Mouse (Mus musculus): Measurements from ENCODE around the gene Dgcr6.
"Not testable (repeated sequence)": the region's sequence is repeated elsewhere in the genome, so short reads cannot be mapped to it uniquely, and the experiment has no call there.

Gene Dgcr6

DNA sequence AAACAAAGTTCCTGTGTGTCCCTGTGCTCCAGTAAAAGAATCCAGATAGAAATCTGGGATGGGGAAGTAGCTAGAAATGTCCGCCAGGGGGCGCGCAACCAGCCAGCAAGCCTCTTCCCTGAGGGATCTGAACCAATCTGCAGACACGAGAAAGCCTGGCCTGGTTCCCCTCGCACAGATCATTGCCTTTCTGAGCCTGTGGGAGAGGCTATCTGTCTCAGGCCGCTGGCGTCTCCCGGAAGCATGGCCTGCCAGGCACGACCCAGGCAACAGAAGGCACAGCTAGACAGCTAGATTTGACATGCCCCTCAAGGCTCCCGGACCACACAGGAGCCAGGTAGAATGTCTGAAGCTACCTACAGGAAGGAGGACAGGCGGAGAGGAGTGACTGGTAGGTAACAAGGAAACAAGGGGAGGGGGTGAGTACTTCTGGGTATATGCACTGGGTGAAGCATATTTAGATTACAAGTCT lies at the start of gene Dgcr6:
Gene Dgcr6, plus strand, starts transcription at position 130 of the 472 bp plus-strand sequence.
- DNase-seq: peak; percentile 87 to 91

- no peak for DNase-seq
Observed at GRCm38 (mm10) chr16:18004589-18004988, 48.1 kb upstream of the Dgcr6 start.

DNA sequence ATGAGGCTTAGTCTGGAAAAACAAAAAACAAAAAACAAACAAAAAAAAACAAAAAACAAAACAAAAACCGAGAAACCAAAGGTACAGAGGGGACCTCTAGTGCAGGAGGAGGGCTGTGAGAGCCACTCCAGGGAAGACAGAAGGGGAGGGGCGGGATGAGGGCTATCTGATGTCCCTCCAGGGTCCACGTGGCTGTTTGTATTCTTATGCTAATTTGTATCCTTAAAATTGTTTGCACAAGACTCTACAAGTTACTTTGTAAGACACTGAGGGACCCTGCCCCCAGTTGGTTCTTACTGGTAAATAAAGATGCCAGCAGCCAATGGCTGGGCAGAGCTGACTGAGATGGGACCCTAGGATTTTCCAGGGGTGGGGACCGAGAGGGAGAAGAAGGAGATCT lies 45.6 kb upstream of the Dgcr6 start:
- no peak for DNase-seq

DNA sequence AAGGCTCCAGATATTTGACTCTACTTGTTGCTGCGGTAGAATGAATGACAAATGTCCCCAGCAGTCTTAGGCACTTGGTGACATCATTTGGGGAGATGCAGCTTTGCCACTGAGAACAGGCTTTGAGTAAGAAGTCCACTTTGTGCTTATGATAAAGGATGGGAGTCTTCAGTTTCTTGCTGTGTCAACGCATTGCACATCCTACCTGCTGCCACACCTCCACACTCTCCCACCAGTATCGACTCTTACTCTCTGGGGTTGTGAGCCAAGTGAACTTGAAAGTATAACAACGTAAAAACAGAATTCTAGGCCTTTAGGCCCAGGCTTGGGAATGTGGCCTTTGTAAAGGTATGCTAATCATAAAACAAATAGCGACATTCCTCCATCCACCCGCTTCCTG lies 41.6 kb upstream of the Dgcr6 start:
- no peak for DNase-seq

- DNase-seq: not testable (repeated sequence)
Observed at GRCm38 (mm10) chr16:18016482-18016881, 36.2 kb upstream of the Dgcr6 start.

DNA sequence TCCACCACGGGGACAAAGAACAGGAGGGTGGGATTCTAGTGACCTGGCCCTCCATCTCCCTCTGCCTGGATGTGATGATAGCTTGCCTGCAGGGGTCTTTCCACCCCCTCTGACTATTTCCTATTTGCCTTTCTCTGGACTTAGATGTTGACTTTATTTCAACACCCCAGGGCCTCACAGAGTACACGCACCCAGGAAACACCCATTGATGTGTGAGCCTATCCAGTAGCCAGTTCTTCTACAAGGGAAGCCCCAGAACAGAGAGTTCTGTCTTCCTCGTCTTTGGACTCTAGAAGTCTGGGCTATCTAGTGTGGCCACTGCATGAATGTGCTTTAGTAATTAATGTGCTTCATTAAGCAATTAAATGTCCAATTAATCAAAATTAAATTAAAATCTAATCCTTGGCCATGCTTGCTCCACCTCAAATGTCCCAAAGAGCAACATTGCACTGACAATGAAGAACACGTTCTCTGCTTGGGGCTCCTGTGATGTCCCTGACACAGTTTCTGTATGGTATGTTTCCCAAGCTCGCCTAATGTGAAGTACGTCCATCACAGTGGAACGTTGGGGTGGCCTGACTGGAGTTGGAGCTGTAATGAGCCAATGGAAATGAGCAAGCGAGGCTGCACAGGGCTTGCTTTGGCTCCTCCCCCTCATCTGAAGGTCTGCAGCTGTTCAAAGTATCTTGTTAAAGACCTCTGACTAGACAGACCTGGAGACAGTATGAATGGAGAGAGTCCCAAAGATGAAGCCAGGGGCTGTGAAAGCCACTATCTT lies 29.7 kb upstream of the Dgcr6 start:
- DNase-seq: no peak

DNA sequence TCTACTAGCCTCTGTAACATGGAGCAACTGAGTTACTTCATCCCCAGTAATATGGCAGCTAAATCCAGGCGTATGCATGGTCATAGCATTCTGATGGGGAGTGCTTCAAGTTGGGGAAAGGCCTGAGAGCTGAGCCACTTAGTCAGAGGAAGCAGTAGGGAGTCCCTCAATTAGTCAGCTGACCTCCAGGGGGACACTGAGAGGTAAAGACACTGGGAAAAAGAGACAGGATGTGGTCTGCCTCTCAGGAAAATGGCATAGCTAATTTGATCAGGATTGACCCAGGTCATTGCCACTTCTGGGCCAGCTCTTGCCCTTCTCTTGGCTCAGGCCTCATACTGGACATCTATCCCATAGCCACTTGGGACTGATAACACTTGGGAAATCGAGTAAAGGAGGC lies 25.3 kb upstream of the Dgcr6 start:
- no peak for DNase-seq

GRCm38 (mm10) chr16:18031752-18032151 lies 20.9 kb upstream of the Dgcr6 start:
- DNase-seq: peak in 1 of 2 experiments; percentile 37

DNA sequence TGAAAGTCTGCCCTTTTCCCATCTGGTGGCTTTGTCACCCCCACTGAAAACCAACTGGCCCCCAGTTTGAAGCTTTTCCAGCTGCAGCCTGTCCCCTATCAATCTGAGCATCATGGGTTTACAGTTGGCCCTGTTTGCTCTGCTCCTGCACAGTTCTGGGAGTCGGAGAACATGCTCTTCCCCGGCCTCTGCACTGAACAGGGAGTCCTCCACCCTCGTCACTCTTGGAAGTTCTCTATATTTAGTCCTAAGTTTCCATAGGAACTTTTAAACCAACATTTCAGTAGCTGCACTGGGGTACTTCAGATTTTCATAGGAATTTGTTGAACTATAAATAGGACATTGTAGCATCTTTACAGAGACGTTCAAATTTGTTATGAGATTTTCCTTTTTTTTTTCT lies 19.4 kb upstream of the Dgcr6 start:
- DNase-seq: no peak

DNA sequence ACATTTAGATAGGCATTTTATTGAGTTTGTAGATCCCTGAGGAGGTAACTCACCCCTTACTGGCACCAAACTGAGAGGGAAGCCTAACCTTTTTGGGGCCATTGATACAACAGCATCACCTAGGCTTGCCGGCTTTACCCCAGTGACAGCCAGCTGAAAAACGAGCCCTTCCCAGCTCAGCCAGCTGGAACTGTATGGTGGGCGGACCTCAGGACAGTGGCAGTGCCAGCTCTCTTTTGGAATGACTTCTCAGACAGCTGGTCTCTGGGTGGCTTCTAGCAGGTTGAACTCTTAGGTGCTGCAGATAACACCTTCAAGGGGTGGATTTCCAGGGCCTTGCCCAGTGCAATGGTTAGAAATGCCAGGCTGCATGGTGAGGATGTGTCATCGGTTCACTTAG lies 18.4 kb upstream of the Dgcr6 start:
- no peak for DNase-seq

GRCm38 (mm10) chr16:18036425-18036955 lies 16.2 kb upstream of the Dgcr6 start:
- DNase-seq: peak; percentile 63

DNA sequence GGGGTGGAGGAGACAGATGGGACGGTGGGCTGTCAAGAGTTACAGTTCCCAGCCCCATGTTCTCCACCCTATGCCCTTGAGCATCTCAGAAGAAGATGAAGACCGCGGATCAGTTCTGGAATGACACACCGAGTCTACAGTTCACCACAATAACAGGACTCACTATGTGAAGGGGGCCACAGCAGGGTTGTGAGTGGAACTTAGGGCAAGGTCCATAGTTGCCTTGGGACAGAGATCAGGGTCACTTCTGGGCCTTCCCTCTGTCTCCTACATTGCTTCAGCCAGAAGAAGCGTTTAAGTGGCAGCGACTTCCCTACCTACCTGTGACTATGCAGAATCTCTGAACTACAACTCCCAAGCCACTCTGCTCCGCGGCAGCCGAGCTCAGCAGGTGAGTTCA lies 15.6 kb upstream of the Dgcr6 start:
- DNase-seq: no peak

DNA sequence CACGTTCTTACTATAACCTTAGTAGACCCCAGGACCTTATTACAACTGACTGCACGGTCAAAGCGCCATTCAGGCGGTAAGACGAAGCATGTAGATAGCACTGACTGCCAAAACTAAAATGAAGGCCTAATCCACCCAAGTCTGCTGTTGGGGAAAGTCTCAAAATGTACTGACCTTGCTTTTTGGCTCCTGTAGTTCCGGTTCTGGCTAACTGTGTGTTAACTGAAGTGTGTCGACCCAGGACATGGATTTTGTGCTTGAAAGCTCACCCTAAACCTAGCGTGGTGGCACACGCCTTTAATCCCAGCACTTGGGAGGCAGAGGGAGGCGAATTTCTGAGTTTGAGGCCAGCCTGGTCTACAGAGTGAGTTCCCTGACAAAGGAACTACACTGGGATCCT lies 7.7 kb upstream of the Dgcr6 start:
- DNase-seq: no peak

- peak; percentile 31 to 60 for DNase-seq
Observed at GRCm38 (mm10) chr16:18047660-18048059, 5.0 kb upstream of the Dgcr6 start.

GRCm38 (mm10) chr16:18048071-18048470 lies 4.6 kb upstream of the Dgcr6 start:
- no peak for DNase-seq

DNA sequence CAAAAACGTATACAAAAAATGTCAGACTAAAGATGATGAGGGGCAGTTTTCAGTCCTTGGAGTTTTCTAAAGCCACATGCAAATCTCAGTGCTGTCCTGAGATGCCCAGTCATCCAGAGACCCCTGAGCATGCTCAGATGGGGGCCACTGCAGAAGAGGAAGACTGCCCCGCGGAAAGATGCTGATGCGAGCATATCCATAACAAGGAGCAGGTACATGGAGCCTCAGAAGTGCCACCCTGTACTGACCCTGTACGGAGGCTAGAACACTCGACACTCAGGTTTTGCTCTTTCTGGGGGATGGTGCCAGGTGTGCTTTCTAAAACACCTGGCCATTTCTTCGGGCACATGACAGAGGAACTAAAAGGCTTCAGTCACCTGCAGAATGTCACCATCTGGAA lies 338 bp upstream of the Dgcr6 start:
- no peak for DNase-seq

DNA sequence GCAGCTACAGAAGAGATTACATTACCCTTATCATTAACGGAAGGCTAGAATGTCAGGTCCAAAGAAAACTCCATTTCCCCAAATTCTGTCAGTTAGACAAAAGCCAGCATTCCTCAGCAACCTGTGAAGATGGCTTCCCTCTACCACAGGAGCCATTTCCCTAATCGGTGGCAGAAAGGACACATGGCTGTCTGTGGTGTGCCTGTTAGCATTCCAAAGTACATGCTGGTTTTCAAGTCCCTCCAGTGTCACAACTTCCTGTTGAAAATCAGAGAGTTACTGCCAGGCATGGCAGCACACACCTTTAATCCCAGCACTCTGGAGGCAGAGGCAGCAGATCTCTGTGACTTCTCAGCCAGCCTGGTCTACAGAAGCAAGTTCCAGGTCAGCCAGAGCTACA lies 3.6 kb downstream of the Dgcr6 start:
- no peak for DNase-seq

DNA sequence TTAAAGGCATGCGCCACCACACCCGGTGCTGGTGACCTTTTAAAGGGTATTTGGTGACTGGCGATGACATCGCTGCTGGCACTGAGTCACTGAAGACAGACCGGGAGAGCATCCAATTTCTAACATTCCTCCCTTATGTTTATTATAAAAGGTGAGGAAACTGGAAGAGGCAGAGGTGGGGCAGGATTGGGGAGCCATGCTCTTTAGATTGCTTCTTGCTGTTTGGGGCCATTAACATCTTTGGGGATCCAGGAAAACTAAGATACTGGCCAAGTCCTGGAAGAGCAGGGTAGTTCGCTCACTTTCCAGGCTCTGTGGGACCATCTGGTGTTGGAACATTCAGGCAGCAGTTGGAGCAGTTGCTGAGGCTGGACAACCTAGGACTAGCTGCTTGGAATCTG lies 5.7 kb downstream of the Dgcr6 start:
- DNase-seq: peak; percentile 63 to 68

DNA sequence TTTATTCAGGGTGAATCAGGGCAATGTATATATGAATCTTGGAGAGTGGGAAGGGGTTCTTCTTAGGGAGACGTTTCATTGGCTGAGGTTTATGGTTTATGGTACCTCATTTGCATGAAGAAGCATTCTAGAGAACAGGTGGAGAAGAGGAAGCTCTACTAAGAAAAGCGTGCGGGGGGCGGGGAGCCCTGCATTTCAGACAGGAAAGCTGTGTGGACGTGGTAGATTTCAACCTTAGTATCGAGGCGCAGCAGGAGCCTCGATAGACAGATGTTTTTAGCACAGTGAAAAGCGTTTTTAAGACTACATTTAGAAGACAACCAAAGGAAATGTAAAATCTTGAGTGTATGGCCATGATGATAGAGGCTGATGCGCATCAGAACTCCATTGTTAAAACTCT lies 6.6 kb downstream of the Dgcr6 start:
- no peak for DNase-seq

- DNase-seq: peak; percentile 53 to 59
Observed at GRCm38 (mm10) chr16:18061201-18061600, 8.5 kb downstream of the Dgcr6 start.

DNA sequence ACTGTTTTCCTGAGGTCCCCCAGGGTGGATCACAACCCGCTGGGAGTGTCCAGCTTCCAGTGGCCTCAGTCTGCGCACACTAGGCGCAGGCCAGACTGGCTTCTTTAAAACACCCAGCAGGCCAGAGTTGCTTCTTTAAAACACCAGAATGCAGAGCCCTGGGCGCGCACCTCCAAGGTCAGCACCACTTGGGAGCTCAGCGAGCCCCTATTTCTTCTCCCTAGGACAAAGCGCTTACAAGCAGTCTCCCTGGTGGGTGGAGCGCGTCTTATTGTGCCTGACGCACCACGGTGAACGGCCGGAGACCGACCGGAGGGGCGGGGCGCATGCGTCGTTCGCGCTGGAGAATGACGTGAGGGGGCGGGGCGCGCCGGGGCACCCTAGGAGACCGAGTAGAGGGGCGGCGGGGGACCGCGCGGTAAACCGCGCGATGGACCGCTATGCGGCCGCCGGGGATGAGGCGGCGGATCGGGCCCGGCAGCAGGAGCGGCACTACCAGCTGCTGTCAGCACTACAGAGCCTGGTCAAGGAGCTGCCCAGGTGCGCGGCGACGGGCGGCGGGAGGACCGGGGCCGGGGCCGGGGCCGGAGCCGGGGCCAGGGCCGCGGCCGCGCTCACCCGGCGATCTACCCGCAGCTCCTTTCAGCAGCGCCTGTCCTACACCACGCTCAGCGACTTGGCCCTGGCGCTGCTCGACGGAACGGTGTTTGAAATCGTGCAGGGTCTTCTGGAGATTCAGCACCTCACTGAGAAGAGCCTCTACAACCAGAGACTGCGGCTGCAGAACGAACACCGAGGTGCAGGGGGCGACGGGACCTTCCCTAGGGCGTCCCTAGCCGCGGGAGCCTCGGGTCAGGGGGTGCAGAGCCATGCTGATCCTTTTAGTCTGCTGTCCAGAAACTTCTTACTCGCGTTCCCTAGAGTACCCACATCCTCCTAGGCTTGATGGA lies 13.7 kb downstream of the Dgcr6 start:
- DNase-seq: peak; percentile 94 to 96

DNA sequence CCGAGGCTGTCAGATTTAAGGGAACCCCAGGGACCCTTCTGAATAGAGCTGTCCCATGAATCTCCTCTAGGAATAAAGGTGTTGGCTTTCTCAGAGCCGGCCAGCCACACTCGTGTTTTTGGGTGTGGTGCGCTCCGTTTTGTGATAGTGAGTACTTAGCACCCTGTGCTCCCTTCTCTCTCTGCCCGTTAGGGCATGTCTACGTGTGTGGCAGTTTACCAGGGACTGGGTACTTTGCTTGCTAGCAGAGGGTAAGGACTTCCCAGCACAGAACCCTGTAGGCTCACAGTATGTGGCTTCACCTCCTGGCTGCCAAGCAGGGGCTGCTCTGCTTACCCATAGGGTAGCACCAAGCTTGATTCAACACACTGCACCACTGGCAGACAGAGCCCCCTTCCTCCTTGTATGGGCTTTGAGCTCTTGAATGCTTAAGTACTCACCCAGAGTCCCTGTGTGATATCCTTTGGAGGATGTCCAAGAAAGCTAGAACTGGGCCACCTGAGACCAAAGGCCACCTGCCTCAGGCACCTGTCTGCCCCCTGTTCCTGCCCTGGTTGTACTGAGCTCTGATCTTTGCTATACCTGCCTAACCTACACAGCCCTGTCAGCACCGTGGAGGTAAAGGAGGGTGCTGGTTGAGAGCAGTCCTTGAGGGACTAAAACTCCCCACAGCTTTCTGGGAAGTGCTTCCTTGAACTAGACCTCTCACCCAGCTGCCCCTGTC lies 16.2 kb downstream of the Dgcr6 start:
- DNase-seq: no peak

DNA sequence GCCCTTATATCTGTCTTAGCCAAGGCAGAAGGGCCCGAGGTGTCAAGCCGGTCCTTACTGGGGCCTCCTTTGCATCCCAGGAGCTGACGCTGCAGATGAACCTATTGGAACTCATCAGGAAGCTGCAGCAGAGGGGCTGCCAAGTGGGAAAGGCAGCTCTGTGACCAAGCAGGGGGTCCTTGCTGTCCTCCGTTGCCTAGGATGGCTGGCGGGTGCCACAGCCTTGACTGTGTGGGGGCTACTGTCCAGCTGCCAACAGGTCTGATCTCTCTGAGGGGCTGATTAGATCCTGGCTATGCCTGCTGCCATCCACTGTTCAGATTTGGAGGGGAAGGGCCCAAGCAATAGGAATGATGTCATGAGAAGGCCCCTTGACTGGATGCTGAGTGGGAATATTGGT lies 18.1 kb downstream of the Dgcr6 start:
- DNase-seq: no peak

Data from cerebellum, adult 18-20 months (tissue).